Mouse (Mus musculus) CH12.LX (cell line): ENCODE measurements around the gene Fcf1. TPM values are rescaled to one million over a fixed set of nuclear protein-coding genes. Genes with fewer than 3 reads are reported as not detected.

Experiments used
- DNase-seq: peaks from one replicate; pipeline ENCODE4 v3.0.0-alpha.2; 2013; ENCODE audit errors: extremely low read depth
- H3K27ac ChIP-seq: 2 replicates; pipeline ENCODE4 v1.5.1; 2012; ENCODE audit warnings: low read depth, mild to moderate bottlenecking, control low read depth, moderate library complexity; ENCODE audit not compliant: insufficient read depth
- H3K27me3 ChIP-seq: replicated peaks from 2 replicates; pipeline ENCODE3; 2012; ENCODE audit warnings: inconsistent platforms
- H3K36me3 ChIP-seq, 2 experiments: replicated peaks in 1 of 2; 2 replicates each; pipeline versions ENCODE3 to v1.6.1; 2012; ENCODE audit warnings: inconsistent platforms in 1 of 2, low read length in 1 of 2, mild to moderate bottlenecking in 1 of 2, mixed read lengths in 1 of 2, moderate library complexity in 1 of 2; ENCODE audit not compliant: control insufficient read depth in 1 of 2, insufficient read depth in 1 of 2
- H3K4me1 ChIP-seq, 2 experiments: 2 replicates each; pipeline ENCODE4 v1.6.1; 2012; ENCODE audit warnings: inconsistent platforms in 1 of 2, moderate library complexity in 1 of 2; ENCODE audit not compliant: insufficient read depth in 2 of 2, control insufficient read depth in 1 of 2
- H3K4me2 ChIP-seq: 2 replicates; pipeline ENCODE4 v1.6.1; 2012; ENCODE audit warnings: low read depth, mild to moderate bottlenecking, control low read depth; ENCODE audit not compliant: poor library complexity, insufficient read depth, severe bottlenecking
- H3K4me3 ChIP-seq, 3 experiments: fragments of 150-350 bp in 1 of 3; sonication (generic) in 1 of 3; replicated peaks in 1 of 3; 2 replicates each; pipeline versions ENCODE3 to v1.5.1; 2011 to 2012; ENCODE audit warnings: low read depth in 2 of 3, low read length in 2 of 3, mild to moderate bottlenecking in 2 of 3, moderate library complexity in 2 of 3, control low read depth in 1 of 3, improper control_type of control experiment in 1 of 3, inconsistent platforms in 1 of 3, mixed read lengths in 1 of 3; ENCODE audit not compliant: poor library complexity in 1 of 3
- H3K79me2 ChIP-seq: replicated peaks from 2 replicates; pipeline ENCODE4 v1.6.1; 2012; ENCODE audit warnings: mild to moderate bottlenecking, moderate library complexity; ENCODE audit not compliant: control insufficient read depth, poor library complexity, insufficient read depth, severe bottlenecking; ENCODE audit errors: extremely low read depth
- H3K9ac ChIP-seq: 2 replicates; pipeline ENCODE4 v1.6.1; 2012; ENCODE audit warnings: low read depth, mild to moderate bottlenecking, control low read depth, moderate library complexity; ENCODE audit not compliant: insufficient read depth
- H3K9me3 ChIP-seq: replicated peaks from 2 replicates; pipeline ENCODE3; 2012; ENCODE audit warnings: low read length, inconsistent platforms, mixed read lengths
- BHLHE40 ChIP-seq: IDR thresholded peaks from 2 replicates; pipeline ENCODE4 v1.6.1; 2011; ENCODE audit warnings: mild to moderate bottlenecking, low read depth, low read length, improper control_type of control experiment
- CHD1 ChIP-seq: IDR thresholded peaks from 2 replicates; pipeline ENCODE4 v1.6.1; 2012; ENCODE audit warnings: low read depth, low read length, improper control_type of control experiment, inconsistent platforms
- E2F4 ChIP-seq: IDR thresholded peaks from 2 replicates; pipeline ENCODE4 v1.6.1; 2011; ENCODE audit warnings: low read depth, low read length, improper control_type of control experiment; ENCODE audit not compliant: insufficient replicate concordance
- GABPA ChIP-seq: IDR thresholded peaks from 2 replicates; pipeline ENCODE4 v1.6.1; 2012; ENCODE audit warnings: low read depth, low read length, improper control_type of control experiment, inconsistent platforms; ENCODE audit not compliant: insufficient replicate concordance
- HCFC1 ChIP-seq: IDR thresholded peaks from 2 replicates; pipeline ENCODE4 v1.6.1; 2012; ENCODE audit warnings: low read depth, mild to moderate bottlenecking, inconsistent platforms, low read length, improper control_type of control experiment
- IRF4 ChIP-seq: IDR thresholded peaks from 2 replicates; pipeline ENCODE4 v1.6.1; 2014; ENCODE audit warnings: low read depth, mild to moderate bottlenecking, inconsistent platforms, low read length, improper control_type of control experiment
- JUND ChIP-seq: conservative IDR thresholded peaks from 2 replicates; pipeline ENCODE4 v1.6.1; 2011; ENCODE audit warnings: low read depth, low read length, improper control_type of control experiment
- KAT2A ChIP-seq: IDR thresholded peaks from 2 replicates; pipeline ENCODE4 v1.6.1; 2012; ENCODE audit warnings: low read length, improper control_type of control experiment, inconsistent platforms; ENCODE audit not compliant: insufficient replicate concordance
- MAX ChIP-seq: IDR thresholded peaks from 2 replicates; pipeline ENCODE4 v1.6.1; 2011; ENCODE audit warnings: low read length, improper control_type of control experiment
- MEF2A ChIP-seq: IDR thresholded peaks from 2 replicates; pipeline ENCODE4 v1.6.1; 2014; ENCODE audit warnings: low read depth, mild to moderate bottlenecking, inconsistent platforms, low read length, improper control_type of control experiment, borderline replicate concordance
- MYC ChIP-seq: IDR thresholded peaks from 2 replicates; pipeline ENCODE4 v1.6.1; 2011; ENCODE audit warnings: low read depth, mild to moderate bottlenecking, improper control_type of control experiment, low read length
- PAX5 ChIP-seq: IDR thresholded peaks from 2 replicates; pipeline ENCODE4 v1.6.1; 2012; ENCODE audit warnings: low read length, inconsistent platforms, mixed read lengths
- POLR2A ChIP-seq: IDR thresholded peaks from 2 replicates; pipeline ENCODE4 v1.6.1; 2011; ENCODE audit warnings: low read depth, mild to moderate bottlenecking, improper control_type of control experiment, low read length
- RAD21 ChIP-seq: IDR thresholded peaks from 2 replicates; pipeline ENCODE4 v1.6.1; 2011; ENCODE audit warnings: low read depth, mild to moderate bottlenecking, low read length, improper control_type of control experiment, moderate library complexity
- SIN3A ChIP-seq: IDR thresholded peaks from 2 replicates; pipeline ENCODE4 v1.6.1; 2012; ENCODE audit warnings: low read length, improper control_type of control experiment, inconsistent platforms
- SMC3 ChIP-seq: IDR thresholded peaks from 2 replicates; pipeline ENCODE4 v1.6.1; 2011; ENCODE audit warnings: low read depth, low read length, improper control_type of control experiment
- TBP ChIP-seq: conservative IDR thresholded peaks from 2 replicates; pipeline ENCODE4 v1.6.1; 2011; ENCODE audit warnings: low read depth, low read length, improper control_type of control experiment
- TCF12 ChIP-seq: IDR thresholded peaks from 2 replicates; pipeline ENCODE4 v1.6.1; 2014; ENCODE audit warnings: low read depth, mild to moderate bottlenecking, inconsistent platforms, low read length, improper control_type of control experiment
- UBTF ChIP-seq: IDR thresholded peaks from 2 replicates; pipeline ENCODE4 v1.6.1; 2012; ENCODE audit warnings: low read depth, mild to moderate bottlenecking, inconsistent platforms, low read length, improper control_type of control experiment, moderate library complexity
- USF1 ChIP-seq: IDR thresholded peaks from 2 replicates; pipeline ENCODE4 v1.6.1; 2014; ENCODE audit warnings: low read depth, mild to moderate bottlenecking, inconsistent platforms, low read length, improper control_type of control experiment
- ZC3H11A ChIP-seq: IDR thresholded peaks from 2 replicates; pipeline ENCODE4 v1.6.1; 2012; ENCODE audit warnings: low read depth, mild to moderate bottlenecking, inconsistent platforms, low read length, improper control_type of control experiment
- ZKSCAN1 ChIP-seq: IDR thresholded peaks from 2 replicates; pipeline ENCODE4 v1.6.1; 2012; ENCODE audit warnings: low read depth, inconsistent platforms, low read length, improper control_type of control experiment, borderline replicate concordance
- ZMIZ1 ChIP-seq: IDR thresholded peaks from 2 replicates; pipeline ENCODE4 v1.6.1; 2012; ENCODE audit warnings: low read depth, mild to moderate bottlenecking, inconsistent platforms, low read length, improper control_type of control experiment
- ZNF384 ChIP-seq: IDR thresholded peaks from 2 replicates; pipeline ENCODE4 v1.6.1; 2012; ENCODE audit warnings: low read depth, low read length, improper control_type of control experiment, inconsistent platforms
- dilution Hi-C: fragments of 300-500 bp; cut with MboI; formaldehyde crosslinking; loops from 2 replicates; pipeline ENCODE4 v1.14.3; 2020; ENCODE audit warnings: low sequenced_read_pairs; ENCODE audit not compliant: extremely low pct_unique_long_range_greater_than_20kb, extremely low pct_ligation_motif_present
- in situ Hi-C: fragments of 300-500 bp; cut with MboI; formaldehyde crosslinking; loops from 3 replicates; pipeline ENCODE4 v1.14.3; 2019; ENCODE audit warnings: low sequenced_read_pairs, low pct_ligation_motif_present, low pct_unique_long_range_greater_than_20kb, mixed read lengths
- polyA plus RNA-seq: library from polyadenylated mRNA; unstranded; fragments of >175 nt; gene quantifications from 2 replicates; pipeline ENCODE4 v1.2.1, GENCODE M21; 2012; ENCODE audit warnings: low read depth; ENCODE audit not compliant: insufficient read length
- total RNA-seq, 2 experiments: library from RNA; depleted of rRNA; stranded (reverse); fragments of 300-350 nt in 1 of 2; fragments of >200 nt in 1 of 2; gene quantifications; 2 replicates each; pipeline ENCODE4 v1.2.3; 2012 to 2014

Gene Fcf1
- total and polyA plus RNA-seq, 3 experiments: 152 to 273 (median 265) TPM

GRCm38 (mm10) chr12:84944150-84944812 is 26.4 kb upstream of the Fcf1 start:
- no peaks in the 10 kb centered on the region for H3K9me3 ChIP-seq
- dilution Hi-C loops: no loop called here
- no peak overlapping the region for H3K9ac ChIP-seq
- in situ Hi-C loops: no loop called here
- no peaks in the 10 kb centered on the region for H3K27me3 ChIP-seq
- H3K4me1 ChIP-seq: peaks cover 17 to 18% of the 10 kb centered on the region in 2 experiments
- TF ChIP-seq MYC (no peak), TCF12 (no peak), ZC3H11A (no peak), MAX (no peak), MEF2A (no peak), CHD1 (no peak), ZMIZ1 (no peak), E2F4 (no peak), HCFC1 (no peak), UBTF (no peak), ZKSCAN1 (no peak), RAD21 (no peak), JUND (no peak), POLR2A (no peak), BHLHE40 (no peak)
- H3K79me2 ChIP-seq: no peaks in the 10 kb centered on the region
- DNase-seq: no peak
- H3K4me3 ChIP-seq: no peak overlapping the region
- peaks cover 49 to 81% of the 10 kb centered on the region in 2 experiments for H3K36me3 ChIP-seq
- H3K27ac ChIP-seq: no peak overlapping the region
- no peak overlapping the region for H3K4me2 ChIP-seq

DNA sequence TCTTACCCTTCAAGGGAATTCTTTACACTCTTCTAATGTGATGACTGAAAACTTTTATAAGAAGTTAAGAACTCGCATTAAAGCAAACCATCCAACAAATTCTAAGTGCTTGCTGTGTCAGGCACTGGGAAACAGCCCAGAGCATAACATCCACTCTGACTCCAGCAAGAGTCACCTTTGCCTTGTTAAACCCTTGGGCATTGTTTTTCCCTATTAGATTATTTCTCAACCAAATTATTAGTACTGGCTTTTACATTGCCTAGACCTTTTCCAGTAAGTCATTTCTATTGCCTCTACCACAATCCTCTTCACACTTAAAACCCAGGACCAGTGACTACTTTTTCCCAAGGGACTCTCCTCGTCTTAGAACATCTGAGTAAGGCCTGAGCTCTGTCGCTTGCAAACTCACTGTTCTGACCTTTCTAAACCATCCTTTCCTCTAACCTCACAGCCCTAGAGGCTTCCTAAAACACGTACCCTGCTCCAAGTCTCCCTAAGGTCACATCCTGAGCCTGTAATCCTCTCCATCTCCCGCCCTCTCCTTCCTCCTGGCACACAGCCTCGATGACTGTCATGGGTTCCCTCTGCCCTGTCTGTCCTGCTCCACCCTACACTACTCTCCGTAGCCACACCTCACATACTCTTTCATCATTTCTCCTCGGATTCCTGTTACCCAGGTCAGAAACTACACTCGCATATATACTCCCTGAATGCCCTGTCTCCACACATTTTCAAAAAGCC is 25.7 kb upstream of the Fcf1 start:
- peaks cover 16 to 17% of the 10 kb centered on the region in 2 experiments for H3K4me1 ChIP-seq
- H3K36me3 ChIP-seq: peaks cover 51 to 81% of the 10 kb centered on the region in 2 experiments
- in situ Hi-C loops (no loop called here), dilution Hi-C loops (no loop called here)
- no peaks in the 10 kb centered on the region for H3K9me3 ChIP-seq
- no peak overlapping the region for H3K27ac ChIP-seq
- no peak overlapping the region for H3K4me2 ChIP-seq
- no peaks in the 10 kb centered on the region for H3K27me3 ChIP-seq
- H3K9ac ChIP-seq: no peak overlapping the region
- H3K4me3 ChIP-seq: no peak overlapping the region
- H3K79me2 ChIP-seq: no peaks in the 10 kb centered on the region
- TF ChIP-seq KAT2A (no peak), PAX5 (no peak), SMC3 (no peak), IRF4 (no peak), GABPA (no peak), HCFC1 (no peak), SIN3A (no peak), CHD1 (no peak), ZNF384 (no peak), MYC (no peak), USF1 (no peak), BHLHE40 (no peak), TBP (no peak)
- TF ChIP-seq, all 38 proteins: peak for 0
- no peak for DNase-seq
